Mouse (Mus musculus) liver, adult 2 months (tissue): ENCODE measurements around the gene Nr5a1.

Experiments used
- CTCF ChIP-seq: fragments of 200-500 bp; IDR thresholded peaks from 2 replicates; pipeline ENCODE4 v1.5.1; 2011; ENCODE audit warnings: low read depth, low read length, control low read depth
- POLR2A ChIP-seq: fragments of 200-500 bp; IDR thresholded peaks from 2 replicates; pipeline ENCODE4 v1.6.1; 2011; ENCODE audit warnings: low read length, control low read depth; ENCODE audit not compliant: insufficient read depth; ENCODE audit errors: extremely low read depth

DNA sequence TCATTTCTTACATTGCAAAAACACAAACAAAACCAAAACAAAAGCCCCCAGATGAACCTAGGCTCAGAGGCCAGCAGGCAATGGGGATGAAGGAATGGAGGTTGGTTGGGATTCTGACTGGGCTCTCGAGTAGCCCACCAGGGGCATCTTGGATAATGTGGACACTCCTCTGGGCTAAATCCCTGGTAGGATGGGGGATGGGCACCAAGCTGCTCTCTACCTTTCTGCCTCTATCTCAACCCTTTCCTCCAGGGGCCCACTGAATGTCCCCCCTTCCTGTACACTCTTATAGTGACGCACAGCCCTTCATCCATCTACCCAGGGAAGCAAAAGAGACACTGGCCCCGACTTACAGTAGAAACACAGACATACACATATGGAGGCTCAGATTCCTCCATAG, 746 bp downstream of the Nr5a1 start:
- TF ChIP-seq POLR2A = no peak
- TF ChIP-seq CTCF = no peak
